Mouse (Mus musculus): ENCODE measurements at regions not wholly inside any gene's neighbourhood (a gene's known extent, or its start where the extent isn't known, plus 50 kb on each side); places are given as distances from the start of the nearest gene placed in this dataset.

DNA sequence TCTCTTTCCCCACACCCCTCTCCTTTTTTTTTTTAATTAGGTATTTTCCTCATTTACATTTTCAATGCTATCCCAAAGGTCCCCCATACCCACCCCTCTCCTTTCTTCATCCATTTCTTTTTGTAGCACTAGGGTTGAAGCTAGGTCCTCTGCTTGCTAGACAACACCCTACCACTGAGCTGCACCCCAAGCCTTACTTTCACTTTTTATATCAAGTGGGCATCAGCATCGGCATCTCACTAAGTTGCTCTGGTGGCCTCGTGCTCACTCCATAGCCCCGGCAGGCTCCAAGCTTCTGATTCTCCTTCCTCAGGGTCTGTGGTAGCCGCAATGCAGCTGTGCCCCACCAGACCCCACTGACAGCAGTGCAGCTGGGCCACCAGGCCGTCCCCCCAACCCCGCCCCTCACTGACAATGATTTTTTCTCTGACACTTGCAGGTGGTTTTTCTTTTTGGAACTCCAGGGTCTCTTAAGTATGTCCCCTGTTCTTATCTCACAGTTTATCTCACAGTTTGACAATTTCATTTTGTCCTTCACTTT, 77.5 kb downstream of the Nufip1 start:
- no peak for DNase-seq (ENCODE audit: low read depth, low spot score)

DNA sequence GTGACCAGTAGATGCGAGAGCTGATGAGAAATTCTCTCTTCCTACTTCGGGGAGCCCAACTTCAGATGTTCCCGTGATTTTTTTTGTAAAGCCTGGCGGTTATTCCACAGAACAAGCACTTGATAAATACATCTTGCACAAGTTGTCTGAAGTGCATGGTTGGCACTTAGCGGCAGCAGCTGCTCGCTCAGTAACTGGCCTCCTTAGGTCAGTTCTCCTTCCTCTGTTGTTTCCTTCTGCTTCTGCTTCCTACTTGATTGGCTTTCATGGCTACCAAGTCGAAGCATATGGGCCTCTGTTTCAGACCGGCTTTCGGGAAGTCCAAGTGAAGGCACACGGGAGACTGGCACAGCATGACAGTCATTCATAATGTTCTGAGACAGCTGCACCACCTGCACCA, 84.6 kb downstream of the Nufip1 start:
- no peak for DNase-seq (ENCODE audit: low read depth, low spot score)

DNA sequence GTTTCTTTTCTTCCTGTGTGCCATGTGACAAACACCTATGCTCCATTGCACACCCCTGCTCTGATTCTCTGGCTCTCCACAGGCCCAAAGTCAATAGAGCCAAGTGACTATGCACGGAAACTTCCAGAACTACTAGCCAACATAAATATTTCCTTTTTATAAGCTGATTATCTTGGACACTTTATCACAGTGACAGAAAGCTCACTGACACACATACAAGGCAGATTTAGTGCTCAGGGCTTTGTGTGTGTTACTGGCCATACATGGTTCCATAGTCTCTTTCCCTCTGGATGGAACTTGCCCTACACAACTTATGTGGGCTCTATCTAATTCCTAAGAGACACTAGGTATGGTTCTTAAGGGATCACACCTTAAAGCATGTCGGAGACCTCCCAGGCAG, 86.7 kb downstream of the Nufip1 start:
- no peak for DNase-seq (ENCODE audit: low read depth, low spot score)

DNA sequence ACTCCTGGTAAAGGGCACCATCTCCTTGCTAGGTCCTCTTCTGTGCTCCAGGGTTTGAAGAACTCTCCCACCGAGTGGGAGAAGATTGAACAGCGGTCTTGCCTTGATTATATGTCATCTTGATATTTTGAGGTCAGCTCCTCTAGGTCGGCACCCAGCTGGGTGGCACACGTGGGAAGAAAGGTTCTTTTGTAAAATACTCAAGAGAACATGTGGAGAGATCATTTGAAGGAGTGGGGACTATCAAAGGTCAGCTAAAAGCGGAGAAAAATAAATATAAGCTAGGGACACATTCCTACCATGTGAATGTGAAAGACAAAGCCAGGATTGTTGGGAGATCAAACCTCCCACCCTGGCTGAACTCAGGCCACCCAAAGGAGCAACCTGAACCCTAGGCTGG, 87.7 kb downstream of the Nufip1 start:
- DNase-seq (ENCODE audit: low read depth, low spot score) = no peak

DNA sequence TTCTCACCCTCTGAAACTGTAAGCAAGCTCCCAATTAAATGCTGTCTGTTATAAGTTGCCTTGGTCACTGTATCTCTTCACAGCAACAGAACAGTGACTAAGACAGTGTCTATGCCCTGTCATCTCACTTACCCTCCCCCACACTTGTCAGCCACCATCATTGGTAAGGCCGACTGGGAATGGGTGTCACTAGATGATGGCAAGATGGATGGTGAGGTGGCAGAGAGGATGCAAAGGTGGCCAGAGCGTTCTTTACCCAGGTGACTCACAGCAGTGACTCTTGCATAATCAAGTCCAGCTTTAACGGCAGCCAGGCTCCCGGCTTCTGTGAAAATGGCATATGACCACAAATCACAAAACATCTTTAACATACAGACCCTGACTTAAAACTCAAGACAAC, 91.9 kb downstream of the Nufip1 start:
- no peak for DNase-seq (ENCODE audit: low read depth, low spot score)

DNA sequence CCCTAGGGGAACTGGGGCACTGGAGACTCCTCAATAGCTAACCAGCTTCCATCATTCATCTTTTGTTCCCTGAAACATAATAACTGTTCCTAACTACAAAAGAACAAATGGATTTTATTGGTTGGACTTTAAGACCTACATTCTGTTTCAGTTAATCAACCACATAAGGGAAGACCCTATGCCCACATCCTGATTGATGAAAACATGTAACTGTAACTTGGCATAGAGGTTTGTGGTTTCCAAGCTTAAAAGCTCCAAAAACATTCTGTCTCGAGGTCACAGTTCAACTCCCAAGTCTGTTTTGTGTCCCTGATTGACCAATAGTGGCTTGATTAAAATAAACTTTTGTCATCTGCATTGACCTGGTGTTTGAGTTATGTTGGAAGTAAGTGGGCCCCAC, 92.4 kb downstream of the Nufip1 start:
- DNase-seq (ENCODE audit: low read depth, low spot score) = no peak

DNA sequence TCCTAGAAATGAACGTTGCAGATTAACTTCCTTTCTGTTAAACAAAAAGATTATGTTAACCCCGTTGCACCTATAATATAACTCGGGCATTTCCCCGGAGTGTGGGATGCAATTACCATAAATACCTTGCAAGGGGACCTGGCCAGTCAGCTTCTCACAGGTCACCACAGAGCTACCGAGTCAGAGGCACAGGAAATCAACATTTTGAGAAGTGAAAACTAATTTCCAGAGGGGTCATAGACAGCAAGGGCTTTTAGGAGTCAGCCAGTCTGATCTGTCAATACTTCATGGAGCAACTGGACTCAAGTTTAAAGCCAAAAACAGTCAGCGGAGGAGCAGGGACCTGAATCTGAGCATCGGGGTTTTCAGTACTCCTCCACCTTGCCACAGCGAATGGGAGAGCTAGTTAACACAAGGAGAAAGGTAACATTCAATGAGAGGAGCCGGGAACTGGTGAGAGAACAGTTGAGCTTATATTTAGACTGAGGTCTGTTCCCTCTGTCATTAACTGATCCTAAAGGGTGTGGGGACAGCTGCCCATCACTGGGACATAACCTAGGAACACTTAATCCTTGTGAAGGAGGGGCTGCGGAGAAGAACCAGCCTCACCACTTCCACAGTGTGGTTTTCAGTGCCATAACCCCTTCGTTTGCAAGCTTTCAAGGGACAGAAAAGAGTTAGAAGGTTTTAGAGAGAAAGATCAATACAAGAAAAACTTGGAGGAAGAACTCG, 105.9 kb downstream of the Nufip1 start:
- no peak for DNase-seq (ENCODE audit: low read depth, low spot score)

DNA sequence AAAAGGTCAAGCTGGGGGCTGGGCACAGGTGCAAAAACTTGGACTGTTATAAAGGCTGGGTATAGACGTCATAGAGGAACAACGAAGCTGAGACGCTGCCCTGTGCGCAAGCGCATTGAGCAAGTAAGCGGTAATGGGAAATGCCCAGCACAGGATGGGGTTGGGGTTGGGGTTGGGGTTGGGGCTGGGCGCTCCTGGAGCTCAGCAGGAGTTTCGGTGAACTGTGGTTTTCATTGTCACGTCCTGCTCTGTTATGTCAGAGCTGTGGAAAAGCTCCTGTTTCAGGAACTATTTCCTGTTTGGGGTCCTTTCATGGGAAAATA, 106.4 kb downstream of the Nufip1 start:
- DNase-seq (ENCODE audit: low read depth, low spot score) = no peak

DNA sequence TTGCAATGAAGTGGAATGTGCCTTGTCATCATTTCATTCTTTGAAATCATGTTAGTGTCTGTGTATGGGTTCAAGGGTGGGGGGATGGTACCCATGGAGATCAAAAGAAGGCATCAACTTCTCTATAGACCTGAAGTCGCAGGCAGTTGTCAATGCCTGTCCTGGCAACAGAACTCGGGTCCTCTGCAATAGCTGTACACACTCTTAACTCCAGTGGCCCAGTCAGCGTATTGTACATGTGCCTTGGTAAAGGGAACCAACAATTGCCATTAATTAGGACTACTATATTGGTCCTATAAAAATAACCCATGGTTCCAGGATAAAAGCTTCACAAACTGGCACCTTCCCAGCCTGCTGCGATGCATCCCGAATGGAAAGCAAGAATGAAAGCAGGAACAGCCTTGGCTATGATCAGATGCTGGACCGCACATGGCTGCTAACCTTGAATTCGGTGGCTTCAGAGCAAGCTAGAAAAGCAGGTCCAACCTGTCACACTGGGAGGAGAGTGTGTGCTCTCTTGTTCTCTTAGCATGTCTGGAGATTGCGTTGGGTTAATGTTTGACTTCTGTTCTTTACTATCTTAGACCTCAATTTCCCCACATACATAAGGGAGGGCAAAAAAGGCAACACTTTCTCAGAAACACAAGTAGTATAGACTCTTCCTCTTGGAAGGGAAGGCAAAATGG, 107.0 kb downstream of the Nufip1 start:
- no peak for DNase-seq (ENCODE audit: low read depth, low spot score)

DNA sequence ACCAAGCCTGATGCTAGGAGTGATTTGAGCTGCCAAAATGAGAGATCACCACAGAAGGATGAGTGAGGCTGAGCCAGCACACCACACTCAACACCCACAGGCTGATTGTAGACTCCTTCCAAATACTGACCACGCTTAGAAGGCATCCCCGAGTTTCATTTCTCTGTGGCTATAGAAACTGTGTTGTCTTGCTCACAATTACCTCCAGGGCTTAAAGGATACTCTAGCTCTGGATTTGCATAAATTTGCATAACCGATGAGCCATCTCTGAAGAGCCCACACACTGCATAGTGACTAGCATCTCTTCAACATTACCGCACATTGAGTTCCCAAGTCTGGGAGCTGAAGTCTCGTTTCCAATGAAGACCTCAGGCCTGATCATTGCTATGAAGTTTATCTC, 110.3 kb downstream of the Nufip1 start:
- DNase-seq (ENCODE audit: low read depth, low spot score) = no peak

DNA sequence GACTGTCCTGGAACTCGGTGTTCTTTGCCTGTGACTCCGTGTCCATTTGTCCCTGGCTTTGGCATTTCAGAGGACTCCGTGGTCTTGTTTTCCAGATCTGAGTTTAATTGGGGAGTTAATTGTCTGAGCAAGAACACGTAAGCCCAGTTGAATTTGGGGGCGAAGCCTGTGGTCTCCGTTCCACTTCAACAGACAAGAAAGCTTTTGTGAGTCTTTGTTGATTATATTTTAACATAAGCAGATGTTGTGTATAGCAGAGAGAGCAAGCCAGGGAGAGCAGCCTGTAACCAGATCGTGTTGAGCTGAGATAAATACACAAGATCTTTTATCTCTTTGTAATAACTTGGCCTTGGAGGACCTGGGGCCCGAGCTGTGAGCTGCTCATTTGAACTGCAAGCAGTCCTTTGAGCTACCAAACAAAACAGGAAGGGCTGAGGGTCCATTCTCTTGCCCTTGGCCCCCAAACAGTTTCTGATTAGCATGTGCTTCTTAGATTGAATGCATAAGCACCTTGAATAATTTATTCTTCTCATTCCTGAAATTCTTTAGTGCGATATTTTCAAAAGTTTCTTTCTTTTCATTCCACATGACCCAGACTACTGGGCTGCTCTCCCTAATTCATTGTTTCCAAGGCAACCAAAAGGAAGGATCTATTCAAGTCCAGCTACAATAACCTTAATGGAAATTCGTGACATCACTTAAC, 111.1 kb downstream of the Nufip1 start:
- DNase-seq (ENCODE audit: low read depth, low spot score) = no peak

DNA sequence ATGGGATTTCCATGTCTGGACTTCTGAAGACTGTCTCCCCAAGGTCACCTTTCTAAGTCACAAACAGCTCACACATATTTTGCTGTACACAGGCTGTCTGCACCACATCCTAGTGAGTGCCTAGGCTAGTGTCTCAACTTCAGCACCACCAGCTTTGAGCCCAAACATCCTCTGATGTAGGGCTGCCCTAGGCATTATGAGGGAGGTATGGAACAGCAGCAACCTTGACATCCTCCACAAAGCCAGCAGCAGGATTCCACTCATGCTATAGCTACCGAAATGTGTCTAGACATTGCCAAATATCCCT, 111.6 kb downstream of the Nufip1 start:
- DNase-seq (ENCODE audit: low read depth, low spot score) = no peak

DNA sequence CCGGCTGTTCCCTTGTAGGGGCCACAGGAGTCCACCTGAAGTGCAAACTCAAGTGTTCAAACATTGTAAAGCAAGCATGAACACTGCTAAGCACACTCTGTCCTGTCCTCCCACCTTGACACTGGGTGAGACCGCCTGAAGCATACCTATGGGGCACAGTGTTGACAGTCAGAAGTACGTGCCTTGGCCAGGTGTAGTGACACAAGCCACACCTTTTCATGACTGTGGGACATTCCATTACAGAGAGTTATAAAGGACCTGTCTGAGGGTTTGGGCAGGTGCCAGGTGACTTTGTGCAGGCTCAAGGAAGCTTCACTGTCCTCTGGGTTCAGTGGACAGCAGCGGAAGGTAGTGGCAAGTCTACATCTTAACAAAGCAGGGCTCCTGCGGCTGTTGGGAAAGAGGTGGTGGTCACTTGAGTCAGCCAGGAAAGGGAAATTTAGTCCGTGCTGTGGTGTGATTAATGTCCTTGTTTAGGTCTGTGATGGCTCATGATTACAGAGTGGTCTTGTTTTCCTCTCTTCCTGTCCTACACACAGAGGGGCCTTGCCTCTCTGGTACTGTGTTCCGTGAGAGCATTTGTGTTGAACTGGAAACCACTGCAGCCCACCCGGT, 112.5 kb downstream of the Nufip1 start:
- DNase-seq (ENCODE audit: low read depth, low spot score) = no peak

DNA sequence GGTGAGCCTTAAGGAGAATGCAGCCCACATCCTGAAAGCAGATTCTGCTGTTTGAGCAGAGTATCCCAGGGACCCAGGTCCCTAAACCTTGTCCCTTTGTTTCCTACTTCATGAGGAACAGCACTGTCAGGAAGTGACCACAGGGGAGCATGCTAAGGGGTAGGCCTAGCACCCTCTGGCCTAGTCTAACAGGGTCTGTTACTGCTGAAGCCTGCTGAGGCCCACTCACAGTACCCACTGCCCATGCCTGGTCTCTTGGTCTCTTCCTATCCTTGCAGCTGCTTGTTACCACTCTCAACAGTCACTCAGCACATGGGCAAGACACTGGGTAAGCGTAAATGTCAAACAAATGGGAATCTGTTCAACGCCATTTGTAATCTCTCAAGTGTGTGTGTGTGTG, 113.2 kb downstream of the Nufip1 start:
- DNase-seq (ENCODE audit: low read depth, low spot score) = no peak

DNA sequence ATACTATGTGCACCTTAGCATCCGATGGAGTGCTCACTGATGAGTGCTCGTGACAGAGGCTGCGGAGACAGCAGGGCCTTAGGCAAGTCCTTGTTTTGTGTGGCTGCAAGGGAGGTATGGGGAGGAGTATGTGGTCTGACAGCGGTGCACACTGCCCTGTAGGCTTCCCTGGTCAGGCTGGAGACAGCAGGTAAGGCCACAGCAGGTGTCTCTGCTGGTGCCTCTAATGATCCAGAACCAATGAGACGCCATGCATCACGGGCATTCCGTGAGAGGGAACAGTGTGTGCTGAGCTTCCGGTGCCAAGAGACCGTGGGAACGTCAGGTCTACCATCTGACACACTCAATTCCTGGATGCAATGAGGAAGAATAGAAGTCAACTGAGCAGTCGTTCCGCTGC, 114.8 kb downstream of the Nufip1 start:
- DNase-seq (ENCODE audit: low read depth, low spot score) = no peak

DNA sequence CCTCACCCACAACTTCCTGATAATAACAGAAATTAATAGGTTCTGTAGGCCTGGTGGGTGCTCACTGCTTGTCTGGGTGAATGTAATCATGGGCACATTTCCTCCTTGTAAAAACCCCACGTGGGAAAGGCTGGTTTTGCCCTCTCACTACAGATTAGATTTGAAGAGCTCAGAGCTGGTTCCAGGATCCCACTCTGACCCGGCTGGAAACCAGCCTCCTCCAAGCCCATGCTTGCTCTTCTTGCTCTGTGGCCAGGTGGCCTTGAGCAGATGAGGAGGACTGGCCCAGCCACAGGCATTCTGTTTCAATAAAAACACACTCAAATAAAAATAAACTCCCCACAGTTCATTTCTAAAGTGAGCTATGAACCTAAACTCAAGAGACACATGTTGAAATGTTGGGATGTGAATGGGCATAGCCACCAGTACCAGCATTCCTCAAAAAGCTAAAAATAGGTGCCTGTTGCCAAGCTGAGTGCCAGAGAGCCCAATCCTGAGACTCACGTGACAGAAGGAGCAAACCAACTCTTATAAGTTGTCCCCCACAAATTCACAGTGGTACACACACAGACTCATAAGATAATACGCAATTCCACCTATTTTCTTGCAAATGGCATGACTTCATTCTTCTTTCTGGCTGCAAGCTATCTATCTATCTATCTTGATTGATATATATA, 116.1 kb downstream of the Nufip1 start:
- no peak for DNase-seq (ENCODE audit: low read depth, low spot score)

DNA sequence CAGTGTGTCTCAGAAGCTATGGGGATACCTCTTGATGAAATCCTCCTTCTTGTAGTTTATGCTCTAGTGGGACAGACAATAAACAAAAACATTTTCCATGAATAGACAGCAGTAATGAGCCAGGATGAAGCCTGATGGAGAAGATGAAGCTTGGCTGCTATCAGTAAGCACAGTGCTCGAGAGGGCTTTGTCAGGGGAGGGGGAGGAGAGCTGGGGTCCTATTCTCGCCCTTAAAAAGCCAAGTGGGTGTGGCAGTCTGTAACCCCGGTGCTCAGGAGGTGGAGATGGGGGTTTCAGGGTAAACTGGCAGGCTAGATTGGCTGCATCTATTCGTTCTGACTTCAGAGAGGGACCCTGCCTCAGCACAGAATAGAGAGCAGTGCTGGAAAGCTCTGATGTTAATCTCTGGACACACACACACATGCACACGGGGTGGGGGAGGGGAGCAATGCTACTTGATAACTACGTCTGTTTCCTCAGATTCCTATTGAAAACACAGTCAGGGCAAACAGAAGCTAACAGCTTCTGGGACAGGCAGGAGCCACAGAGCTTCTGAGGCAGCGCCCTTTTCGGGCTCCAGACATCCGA, 118.4 kb downstream of the Nufip1 start:
- DNase-seq (ENCODE audit: low read depth, low spot score) = no peak

DNA sequence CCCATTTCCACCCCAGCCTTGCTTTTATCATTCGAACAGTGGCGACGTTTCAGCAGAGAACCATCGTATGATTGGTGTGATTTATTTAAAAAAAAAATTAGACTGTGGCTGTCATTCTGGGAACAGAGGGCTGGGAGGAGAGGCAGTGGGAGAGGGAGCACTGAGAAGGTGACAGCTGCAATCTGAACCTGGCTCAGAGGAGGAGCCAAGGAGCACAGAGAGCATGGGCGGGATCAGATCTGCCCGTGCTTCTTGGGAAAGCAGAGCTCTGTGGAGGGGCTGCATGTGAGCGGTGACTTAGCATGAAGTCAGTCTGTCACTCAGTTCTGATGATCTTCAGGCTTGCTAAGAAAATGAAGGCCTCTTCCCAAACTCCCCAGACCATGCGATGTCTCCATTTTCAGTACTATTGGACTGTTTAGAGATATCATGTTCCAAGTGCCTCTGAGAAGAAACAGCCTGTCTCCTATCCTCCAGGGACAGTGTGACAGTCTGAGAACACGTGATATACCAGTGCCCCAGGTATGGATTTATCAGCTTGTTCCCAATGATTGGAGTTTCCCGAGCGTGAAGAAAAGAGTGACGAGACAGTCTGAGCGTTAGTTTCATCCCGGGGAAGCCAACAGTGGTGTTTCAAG, 129.3 kb downstream of the Nufip1 start:
- DNase-seq (ENCODE audit: low read depth, low spot score) = no peak

DNA sequence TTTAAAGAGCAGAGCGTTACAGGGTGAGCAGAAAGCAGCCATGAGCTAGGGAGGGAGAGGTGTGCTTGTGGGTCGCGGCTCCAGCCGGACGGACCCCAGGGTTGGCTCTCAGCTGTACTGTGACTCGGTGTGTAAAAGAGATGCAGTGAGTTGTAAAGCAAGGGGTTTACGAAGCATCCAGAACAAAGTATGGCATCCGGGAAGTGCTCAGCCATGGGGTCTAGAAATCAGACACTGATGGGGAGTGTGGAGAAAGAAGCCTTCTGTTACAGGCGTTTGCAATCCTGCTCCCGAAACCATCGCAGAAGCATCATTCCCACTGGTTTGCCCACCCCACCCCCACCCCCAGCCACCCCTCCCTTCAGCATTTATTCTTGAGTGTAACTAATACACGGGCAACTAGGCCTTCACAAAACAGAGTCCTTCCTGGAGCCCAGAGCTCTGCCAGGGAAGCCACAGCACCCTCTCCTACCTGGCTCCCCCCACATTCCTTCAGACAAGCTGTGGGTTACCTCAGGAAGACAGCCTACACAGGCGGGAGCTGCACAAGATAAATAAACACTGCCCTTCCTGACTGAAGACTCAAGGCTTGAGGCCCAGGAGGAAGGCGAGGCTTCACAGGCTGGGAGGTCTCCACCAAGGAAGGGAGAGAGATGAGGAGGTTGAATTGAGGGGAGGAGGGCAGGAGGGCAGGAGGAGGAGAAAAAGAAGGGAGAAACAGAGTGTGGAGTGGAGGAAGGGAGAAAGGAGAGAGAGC, 133.1 kb downstream of the Nufip1 start:
- DNase-seq (ENCODE audit: low read depth, low spot score) = no peak

DNA sequence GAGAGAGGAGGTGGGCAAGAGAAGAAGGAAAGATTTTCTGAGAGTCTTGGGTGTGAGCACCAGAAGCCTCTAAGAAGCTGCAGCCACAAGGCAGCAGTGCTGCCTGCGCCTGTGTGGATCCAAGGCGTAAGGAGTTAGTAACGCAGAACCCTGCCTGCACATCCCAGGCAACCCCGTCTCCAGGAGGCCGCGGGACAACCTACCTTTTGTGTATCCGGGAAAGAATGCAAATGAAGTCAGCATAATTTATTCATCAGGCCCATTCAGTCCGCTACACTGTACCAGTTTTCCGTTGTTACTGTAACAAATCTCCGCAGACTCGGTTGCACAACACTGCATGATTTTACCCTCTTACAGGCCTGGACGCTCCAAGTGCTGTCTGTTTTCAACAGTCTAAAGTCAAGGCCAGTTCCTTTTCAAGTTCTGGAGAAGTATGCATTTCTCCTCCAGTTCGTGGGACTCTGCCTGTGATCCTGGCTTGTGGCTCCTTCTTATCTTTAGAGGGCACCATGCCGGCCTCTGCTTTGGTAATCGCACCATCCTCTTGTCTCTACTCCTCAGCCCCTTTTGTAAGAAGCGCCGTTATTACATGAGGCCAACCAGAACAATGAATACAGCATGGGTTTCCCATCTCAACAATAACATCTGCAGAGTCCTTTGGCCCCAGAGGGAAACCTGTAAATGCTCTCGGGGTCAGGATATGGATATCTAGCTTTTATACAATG, 133.8 kb downstream of the Nufip1 start:
- no peak for DNase-seq (ENCODE audit: low read depth, low spot score)

Data from WW6 (cell line).